Mouse (Mus musculus) cerebellum, postnatal 10 days (tissue): ENCODE data around the gene Upk3b.
A peak's percentile ranks its signal among the peaks of the same experiment; 100 is the strongest.

Experiments
- DNase-seq, 2 experiments: peaks; one replicate each; pipeline ENCODE4 v3.0.0; 2021; ENCODE audit warnings: mixed read lengths in 2 of 2

Upk3b gene

DNA sequence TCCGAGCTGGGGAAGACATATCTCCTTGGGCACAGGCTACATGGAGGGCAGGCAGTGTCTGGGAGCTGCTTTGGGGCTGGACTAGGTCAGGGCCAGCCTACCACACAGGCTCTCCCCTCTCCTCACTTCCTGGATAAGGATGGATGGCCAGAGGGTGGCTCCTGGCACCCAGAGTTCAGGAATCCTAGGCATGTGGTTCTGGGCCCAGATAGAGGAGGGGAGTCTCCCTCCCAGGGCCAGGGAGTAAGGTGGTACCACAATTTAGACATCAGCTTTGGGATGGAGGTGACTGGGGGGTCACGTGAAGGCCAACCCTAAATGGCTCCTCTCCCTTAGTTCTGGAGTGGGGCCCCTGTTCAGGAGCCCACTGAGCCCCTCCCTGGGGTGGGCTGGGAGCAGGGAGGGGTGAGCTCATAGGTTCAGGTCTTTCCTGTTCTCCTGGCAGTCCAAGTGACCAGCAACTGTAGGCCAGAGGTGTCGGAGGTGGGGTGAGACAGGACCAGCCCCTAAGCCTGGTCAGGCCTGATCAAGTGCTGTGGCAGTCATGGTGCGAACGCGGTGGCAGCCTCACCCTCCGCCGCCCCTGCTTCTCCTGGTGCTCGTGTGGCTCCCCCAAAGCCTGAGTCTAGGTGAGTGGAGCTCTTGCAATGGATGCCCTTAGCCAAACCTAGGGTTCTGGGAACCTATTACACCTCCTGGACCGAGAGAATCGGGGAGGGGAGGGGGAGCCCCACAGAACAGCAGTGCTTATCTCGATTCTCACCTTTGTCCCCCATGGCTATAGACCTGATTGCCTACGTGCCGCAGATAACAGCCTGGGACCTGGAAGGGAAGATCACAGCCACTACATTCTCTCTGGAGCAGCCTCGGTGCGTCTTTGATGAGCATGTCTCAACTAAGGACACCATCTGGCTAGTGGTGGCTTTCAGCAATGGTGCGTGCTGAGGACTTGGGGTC lies at the start of gene Upk3b:
Gene Upk3b, plus strand, starts transcription at position 239 of the 957 bp plus-strand sequence.
- no peak for DNase-seq

GRCm38 (mm10) chr5:135990601-135991000 lies 47.7 kb upstream of the Upk3b start:
- no peak for DNase-seq

DNA sequence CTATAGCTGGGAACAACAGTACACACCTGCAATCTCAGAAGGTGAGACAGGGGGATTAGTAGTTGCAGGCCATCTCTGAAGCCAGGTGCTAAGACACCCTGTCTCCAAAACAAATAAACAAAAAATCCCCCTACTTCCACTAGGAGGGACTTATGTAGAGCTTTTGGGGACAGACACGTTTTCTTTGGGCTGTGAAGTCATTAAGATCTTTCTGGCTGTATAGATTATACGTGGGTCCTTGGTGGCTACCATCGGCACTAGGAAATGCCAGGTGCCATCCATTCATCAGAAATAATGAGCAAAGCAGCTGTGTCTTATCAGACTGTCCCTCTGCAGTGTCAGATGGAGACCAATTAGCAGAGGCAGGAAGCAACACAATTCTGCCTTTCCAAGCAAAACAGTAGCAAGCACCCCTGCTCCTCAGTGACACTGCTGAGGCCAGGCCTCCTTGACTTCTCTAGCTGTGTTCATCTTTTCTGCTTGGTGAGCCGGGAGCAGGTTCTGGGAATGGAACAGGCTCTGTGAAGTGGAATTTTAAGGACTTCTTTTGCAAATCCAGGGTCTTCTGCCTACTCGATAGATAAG lies 44.8 kb upstream of the Upk3b start:
- DNase-seq = no peak

GRCm38 (mm10) chr5:135994335-135994724 lies 44.0 kb upstream of the Upk3b start:
- peak; percentile 16 to 24 for DNase-seq

- DNase-seq = peak; percentile 95 to 96
These were observed 43.3 kb upstream of the Upk3b start, which contains the start of gene Dtx2 for GRCm38 (mm10) chr5:135994725-135995687. Gene Dtx2 (plus strand): TSS chr5:135994800.

- DNase-seq = no peak
These were observed 42.1 kb upstream of the Upk3b start for GRCm38 (mm10) chr5:135996162-135996561.

DNA sequence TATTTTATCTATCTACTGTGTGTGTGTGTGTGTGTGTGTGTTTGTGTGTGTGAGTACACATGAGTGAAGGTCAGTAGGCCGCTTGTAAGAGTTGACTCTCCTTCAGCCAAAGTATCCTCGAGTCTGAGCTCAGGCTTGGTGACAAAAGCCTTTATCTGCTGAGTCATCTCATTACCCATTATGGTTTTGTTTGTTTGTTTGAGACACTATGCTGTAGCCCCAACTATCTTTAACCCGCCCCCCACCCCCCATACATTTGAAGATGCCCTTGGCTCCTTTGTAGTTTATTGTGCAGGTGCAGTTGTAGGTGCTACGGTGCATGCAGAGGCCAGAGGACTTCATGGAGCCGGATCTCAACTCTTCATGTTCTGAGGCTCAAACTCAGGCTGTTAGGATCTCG lies 37.1 kb upstream of the Upk3b start:
- DNase-seq = no peak

- DNase-seq = no peak
These were observed 36.0 kb upstream of the Upk3b start for GRCm38 (mm10) chr5:136002325-136002724.

DNA sequence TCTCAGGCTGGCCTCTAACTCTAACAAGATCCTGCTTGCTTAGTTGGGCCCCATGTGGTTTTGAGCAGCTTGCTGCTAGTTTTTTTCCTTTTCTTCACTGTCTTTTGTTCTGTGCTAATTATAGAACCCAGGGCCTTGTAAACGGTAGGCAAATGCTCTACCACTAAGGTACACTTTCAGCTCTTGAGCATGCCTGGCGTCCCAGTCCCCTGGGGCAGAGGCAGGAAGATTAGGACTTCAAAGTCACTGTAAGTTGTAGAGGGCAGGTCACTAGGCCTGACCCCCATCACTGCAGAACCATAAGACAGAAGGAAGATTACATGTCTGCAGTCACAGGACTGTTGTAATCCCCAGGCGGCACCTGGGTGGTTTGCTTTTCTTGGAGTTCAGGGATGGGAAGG lies 35.5 kb upstream of the Upk3b start:
- no peak for DNase-seq

DNA sequence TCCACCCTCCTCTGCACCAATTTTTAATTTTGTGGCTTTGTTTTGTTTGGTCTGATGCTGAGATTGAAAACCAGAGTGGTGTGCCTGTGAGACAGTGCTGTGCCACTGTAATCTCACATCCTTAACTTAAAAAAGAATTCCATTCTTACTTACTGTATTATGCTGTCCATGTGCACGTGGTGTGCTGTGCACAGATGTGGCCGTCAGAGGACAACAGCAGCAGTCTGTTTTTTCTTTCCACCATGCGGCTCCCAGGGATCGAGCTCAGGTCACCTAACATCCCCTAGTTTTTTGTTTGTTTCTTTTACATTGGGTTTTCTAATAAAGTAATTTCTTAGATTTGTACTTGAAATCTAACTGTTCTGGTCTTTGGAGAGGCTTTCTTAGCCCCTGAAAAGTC lies 33.8 kb upstream of the Upk3b start:
- DNase-seq = no peak

DNA sequence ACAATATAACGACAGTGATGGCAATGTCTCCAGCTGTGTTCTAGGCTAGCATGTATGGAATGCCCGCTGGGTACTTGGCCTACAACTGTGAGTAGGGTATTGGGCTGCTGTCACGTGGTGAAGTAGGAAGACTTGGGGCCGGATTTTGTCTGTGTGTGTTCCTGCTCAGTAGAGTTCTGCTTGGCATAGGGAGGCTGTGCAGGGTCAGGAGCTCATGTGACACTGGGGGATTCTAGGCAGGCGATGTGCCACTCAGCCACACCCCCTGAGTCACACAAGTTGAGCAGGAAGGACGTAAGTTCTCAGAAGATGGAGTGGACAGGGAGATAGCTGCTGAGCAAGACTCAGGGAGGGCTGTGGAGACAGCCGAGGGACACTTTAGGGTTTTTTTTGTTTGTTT lies 30.6 kb upstream of the Upk3b start:
- DNase-seq = no peak

GRCm38 (mm10) chr5:136014877-136015276 lies 23.4 kb upstream of the Upk3b start:
- DNase-seq = no peak

DNA sequence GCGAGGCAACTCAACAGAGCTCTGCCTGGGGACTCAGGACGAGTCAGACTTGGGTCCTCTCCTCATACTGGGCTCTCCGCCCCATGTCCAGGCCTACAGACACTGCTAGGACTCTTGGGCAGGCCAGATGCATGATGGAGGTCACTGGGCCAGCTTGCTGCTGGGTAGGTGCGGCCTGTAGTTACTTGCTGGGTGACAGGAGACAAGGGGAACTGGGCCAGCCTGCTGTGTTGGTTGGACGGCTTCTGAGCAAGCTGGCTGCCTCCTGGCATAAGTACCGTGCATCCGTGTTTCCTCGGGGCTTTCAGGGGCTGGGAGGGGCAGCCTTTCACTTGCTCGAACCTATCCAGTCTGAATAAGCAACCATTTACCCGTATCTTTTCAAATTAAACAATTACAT lies 22.7 kb upstream of the Upk3b start:
- DNase-seq = peak in 1 of 2 experiments; percentile 22

DNA sequence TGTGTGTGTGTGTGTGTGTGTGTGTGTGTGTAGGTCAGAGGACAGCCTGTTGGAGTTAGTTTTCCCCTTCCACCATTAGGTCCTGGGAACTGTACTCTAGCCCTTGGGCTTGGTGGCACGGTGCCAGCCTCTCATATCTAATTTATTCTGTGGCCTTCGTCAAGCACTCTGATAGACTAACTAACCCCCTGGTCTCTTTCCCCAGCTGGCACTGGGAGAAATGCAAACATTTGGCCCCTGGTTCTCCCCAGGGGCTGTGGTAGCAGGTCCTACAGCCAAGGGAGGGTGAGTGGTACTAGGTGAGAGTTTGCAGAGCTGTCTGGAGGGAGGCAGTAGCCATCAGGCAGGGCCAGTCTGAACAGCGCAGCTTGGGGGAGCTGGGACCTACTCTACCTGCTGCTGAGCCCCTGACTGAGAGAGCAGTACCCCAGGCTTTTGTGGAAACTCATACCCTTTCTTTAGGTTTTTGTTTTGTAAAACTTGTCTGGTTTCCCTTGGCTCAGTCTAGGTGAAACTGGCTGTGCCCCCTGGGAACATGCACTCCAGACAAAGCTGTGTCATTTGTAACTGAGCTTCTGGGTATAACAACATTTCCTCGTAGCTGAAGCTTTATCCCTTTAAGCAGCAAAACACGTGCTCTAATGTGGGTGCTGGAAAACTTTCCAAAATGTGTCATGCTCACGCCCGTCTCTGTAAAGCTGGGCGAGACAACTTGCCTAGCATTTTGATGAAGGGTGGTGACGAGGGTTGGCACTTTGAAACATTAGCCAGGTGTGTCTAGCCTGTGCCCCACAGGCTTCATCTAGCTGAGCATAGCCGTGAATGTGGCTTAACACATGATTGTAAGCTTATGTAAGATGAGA lies 22.1 kb upstream of the Upk3b start:
- peak; percentile 61 to 63 for DNase-seq

GRCm38 (mm10) chr5:136017262-136017661 lies 21.0 kb upstream of the Upk3b start:
- peak; percentile 15 to 26 for DNase-seq

DNA sequence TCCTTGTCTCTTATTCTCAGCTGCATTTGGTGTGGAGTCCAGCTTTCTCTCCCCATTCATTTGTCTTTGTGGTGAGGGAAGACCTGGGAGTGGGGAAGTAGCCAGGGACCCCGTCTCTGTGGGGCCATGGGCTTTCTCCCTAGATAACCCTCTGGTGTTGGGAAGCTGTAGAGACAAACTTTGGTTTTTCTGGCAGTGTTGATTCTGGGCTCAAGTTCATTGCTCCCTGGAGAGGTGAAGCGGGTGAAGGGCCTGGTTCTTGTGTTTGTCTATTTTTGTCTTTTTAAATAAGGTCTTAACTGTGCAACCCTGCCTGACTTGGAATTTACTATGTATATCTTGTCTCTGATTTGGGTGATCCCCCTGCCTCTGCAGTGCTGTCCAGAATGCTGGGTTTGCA lies 19.6 kb upstream of the Upk3b start:
- no peak for DNase-seq

DNA sequence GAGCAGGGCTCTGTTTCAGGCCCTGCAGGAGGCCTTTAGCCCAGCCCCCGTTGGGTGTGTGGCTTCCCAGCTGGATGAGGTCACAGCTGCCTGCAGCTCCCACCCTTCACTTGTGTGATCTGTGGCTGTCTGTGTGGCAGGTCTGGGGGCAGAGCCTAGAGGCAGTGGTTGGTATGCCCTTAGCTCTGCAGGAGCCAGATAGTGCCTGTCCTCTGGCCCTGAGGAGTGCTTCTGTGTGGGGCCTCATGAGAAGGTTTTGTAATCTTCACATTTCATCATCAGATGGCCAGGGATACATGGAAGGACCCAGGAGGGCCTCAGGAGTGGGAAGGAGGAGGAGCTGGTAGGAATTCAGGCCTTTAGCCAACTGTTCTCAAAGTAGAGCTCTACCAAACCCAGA lies 18.4 kb upstream of the Upk3b start:
- no peak for DNase-seq

DNA sequence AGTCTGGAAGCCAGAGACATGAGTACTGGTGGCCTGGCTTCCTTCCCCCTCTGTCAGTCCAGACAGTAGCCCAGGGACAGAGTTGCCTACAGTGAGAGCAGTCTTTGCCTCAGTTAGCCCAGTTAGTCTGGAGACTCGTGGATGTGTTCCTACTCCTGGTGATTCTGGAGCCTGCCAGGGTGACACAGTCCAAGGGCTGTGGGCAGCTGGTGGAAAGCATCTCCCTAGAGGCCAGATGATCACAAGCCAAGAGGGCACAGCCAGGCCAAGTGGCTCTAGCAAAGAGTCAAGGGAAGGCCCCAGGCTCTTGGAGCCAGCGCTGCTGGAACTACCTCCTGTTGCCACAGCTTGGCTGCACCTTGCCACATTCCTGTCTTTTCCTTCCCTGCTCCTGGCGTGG lies 12.6 kb upstream of the Upk3b start:
- DNase-seq = peak; percentile 72 to 85

DNA sequence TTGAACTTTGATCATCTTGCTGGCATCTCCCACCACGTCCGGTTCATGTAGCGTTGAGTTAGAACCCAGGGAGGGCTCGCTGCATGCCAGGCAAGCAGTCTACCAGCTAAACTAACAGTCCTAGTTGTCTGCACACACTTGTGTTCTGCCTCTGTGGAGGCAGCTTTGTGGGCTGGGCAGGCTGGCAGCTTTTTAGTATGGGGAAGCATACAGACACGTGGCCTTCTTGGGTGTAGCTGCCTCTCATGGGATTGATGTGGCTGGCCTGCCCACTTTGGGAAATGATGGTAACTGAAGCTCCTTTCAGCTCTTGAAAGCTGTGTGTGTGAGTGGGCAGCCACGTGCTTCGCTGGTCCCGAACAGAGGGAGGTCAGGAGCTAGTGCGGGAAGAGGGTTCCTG lies 11.4 kb upstream of the Upk3b start:
- DNase-seq = no peak

DNA sequence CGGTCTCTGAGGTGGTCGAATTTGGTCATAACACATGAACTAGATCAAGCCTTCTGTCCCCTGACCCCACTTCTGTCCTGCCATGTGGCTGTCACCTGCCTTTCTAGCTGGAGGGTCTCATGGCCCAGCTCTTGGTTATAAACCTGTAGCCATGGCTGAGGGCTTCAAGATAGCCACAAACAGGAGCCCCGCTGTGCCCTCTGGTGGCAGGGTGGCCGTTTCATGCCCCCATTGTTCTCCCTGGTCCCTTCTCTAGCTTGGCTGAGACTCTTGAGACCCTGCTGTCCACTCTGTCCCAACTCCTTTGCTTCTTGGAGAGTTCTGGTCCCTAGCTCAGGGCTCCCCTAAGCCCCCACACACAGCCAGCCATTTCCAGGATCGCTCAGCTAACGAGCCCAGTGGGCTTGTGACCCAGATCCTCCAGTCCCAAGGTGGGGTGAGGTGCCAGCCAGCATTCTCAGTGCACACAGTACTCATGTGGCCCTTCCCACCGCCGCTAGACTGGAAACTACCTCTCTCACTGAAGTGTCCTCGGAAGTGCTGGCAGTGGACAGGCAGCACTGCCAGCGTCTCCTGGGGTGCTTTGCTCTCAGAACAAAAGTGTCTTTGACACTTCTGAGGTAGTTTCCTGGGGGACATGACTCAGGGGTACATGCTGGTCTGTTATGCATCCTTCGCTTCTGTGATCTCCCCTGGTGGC lies 10.5 kb upstream of the Upk3b start:
- DNase-seq = no peak

DNA sequence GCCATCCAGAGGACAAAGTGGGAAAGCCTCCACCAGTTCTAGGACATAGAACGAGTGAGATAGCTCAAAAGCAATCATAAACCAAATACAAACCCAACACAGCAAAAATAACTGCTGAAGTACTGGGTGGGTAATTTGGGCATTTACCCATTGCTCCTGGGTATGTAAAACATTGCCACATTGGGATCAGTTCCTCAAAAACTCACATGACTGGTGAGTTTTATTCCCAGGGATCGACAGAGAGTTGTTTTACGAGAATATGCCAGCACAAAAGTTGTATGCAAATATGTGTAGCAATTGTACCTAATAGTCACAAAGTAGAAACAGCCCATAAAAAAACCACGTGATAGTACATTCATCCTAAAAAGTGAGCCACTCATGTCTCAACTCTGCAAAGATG lies 3.4 kb upstream of the Upk3b start:
- DNase-seq = no peak
